Mouse (Mus musculus) CD4-positive helper T cell, adult 2 months (primary cell): ENCODE measurements around the gene Slc46a2.

Experiments used
- DNase-seq: peaks from one replicate; pipeline ENCODE4 v3.0.0-alpha.2; 2012; ENCODE audit warnings: low read depth, missing footprints, low spot score

Gene Slc46a2

GRCm38 (mm10) chr4:59891723-59892416 is 23.0 kb downstream of the Slc46a2 start:
- DNase-seq, result no peak

DNA sequence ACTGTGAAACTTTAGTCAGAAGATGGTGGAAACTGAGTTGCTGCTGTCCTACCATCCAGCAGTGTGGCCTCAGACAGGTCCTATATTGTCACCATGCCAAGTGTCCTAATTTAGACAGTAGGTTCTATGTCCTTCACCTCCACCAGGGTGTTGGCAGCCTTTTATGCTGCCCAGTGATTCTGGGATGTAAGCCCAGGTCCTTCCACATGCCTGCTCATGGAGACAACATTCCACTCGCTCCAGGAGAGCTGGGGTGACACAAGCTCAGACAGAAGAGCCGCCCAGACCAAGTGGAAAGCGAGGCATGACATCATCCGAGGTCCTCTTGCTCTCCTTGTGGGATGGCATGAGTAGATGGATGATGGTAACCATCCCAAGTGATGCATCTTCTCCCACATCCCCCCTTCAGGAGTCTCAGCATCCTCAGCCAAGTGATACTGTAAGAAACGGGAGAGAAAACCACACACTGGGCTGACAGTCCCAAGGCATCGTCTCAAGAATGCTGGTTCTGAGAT is 24.7 kb downstream of the Slc46a2 start:
- no peak for DNase-seq

DNA sequence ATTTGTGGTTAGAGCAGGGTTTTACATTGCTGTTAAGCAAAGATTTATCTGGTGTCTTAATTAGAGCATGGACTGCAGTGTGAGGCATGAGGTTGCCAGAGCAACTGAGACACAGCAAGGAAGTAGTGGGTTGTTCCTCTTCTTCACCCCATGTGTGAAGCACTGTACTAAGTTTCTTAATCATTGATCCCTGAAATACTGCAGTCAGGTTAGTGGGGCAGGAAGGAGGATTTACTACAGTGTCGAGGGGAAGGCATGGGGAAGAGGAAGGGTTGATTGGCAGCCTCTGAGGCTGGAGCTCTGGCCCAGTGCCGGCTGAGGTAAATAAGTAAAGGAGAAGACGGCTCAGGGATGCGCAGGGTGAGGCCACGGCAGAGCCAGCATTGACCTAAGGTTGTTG is 26.8 kb downstream of the Slc46a2 start:
- no peak for DNase-seq

DNA sequence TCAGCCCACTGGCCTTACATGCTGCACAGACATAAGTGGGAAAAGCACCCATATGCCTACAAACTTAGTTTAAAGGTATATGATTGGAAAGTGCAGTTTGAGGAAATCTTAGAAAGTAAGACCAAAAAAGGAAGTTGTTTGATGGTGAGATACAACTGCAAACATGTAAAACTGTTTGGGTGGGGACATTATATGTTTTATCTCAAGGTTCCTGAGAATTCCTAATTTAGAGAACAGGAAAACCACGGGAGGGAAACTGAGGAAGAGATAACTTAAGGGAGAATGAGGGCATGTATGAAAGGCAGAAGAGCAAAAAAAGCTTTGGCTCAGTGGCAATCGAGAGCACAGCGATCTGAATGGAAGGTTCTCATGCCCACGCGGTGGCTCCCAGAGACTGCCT is 27.8 kb downstream of the Slc46a2 start:
- no peak for DNase-seq

DNA sequence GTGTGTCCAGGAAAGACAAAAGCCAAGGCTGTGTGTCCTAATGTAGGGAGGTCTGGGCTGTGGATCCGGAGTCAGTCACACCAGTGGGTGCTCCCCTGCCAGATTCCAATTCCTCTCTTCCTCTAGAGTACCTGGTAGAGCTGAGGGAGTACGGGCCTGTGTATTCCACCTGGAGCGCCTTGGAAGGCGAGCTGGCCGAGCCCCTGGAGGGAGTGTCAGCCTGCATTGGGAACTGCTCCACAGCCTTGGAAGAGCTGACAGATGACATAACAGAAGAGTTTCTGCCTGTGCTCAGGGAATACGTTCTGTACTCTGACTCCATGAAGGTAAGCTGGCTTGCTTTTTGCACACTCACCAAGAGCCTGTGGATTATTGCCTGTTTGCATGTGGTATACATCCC is 28.6 kb downstream of the Slc46a2 start:
- no peak for DNase-seq

- DNase-seq, result no peak
Measured at GRCm38 (mm10) chr4:59884136-59884696, 30.6 kb downstream of the Slc46a2 start.

GRCm38 (mm10) chr4:59881210-59881609 is 33.6 kb downstream of the Slc46a2 start:
- DNase-seq, result no peak

DNA sequence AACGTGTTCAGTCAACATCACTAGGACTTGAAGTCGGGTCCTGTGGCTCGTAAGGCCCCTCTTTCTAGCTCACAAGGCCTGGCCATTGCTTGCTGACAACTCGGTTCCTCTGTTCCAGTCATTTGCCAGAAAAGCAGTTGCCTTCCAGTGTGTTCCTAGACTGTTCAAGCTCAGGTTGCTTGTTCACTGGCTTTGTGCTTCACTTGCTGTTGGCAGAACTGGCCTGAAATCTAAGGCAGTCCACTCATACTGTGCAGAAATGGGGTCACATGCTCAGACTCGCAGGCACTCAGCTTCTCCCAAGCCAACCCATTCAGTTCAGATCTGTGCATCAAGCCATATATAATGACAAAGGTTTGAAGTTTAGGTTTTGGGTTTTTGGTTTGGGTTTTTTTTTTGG is 34.1 kb downstream of the Slc46a2 start:
- no peak for DNase-seq

- DNase-seq, result no peak
Measured at GRCm38 (mm10) chr4:59879444-59879843, 35.4 kb downstream of the Slc46a2 start.

GRCm38 (mm10) chr4:59878595-59878994 is 36.3 kb downstream of the Slc46a2 start:
- DNase-seq, result no peak

- DNase-seq, result no peak
Measured at GRCm38 (mm10) chr4:59877025-59877424, 37.8 kb downstream of the Slc46a2 start.

- no peak for DNase-seq
Measured at GRCm38 (mm10) chr4:59876570-59876969, 38.3 kb downstream of the Slc46a2 start.

DNA sequence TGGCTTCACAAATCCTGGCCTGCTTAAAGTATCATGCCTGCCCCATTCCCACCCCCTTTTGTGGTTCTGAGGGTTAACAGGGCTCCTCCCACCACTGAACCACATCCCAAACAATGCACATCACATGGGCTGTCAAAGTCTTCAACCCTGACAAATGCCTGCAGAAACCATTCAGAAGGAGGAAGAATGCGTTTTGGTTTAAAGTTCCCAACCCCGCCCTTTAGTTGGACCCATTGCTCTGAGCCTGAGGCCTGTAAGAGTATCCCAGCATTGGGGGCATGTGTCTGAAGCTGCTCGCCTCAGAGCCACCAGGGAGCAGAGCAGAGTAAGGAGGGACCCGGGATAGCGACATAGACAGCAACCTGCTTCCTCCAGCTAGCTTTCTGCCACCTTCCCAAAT is 41.0 kb downstream of the Slc46a2 start:
- no peak for DNase-seq

DNA sequence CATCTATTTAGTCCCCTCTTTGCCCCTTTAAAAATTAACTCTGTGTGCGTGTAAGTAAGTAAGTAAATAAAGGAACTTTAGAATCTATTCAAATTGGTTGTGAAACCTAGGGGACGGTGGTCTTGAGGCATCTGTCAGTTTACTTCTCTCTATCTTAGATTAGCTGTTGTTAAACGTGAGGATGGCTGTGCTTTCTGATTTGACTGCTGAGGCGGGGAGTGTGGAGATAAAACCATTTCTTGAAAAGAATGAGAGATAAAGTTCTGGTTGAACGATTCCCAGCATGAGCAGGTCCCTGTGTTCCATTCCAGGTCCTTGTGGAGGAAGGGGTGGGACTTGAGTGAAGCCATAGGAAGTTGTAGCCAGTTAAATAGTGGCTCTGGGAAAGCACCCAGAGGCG is 41.6 kb downstream of the Slc46a2 start:
- DNase-seq, result no peak

GRCm38 (mm10) chr4:59870859-59871591 is 43.8 kb downstream of the Slc46a2 start:
- peak; percentile 68 for DNase-seq

- DNase-seq, result no peak
Measured at GRCm38 (mm10) chr4:59870433-59870832, 44.4 kb downstream of the Slc46a2 start.

DNA sequence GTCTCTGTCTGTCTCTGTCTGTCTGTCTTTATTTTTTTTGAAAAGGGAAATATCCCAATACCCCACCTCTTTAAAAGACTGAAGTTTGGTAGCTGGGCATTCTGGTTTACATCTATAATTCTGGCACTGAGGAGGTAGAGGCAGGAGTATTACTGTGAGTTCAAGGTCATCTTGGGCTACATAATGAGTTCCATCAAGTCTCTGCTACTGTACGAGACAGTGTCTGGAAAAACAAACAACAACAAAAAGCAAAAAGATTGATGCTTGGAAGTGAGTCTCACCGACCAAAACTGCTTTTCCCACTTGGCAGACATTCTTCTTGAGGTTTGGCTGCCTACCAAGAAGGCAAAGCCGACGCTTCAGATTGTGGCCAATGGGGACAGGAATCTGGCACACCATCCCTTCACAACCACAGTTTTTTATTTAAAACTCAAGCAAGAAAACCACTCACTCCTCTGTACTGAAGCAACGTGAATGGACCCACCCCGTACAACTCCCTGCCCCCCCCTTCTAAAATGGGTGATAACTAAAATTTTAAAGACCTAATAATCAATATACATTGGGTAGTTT is 45.3 kb downstream of the Slc46a2 start:
- no peak for DNase-seq

DNA sequence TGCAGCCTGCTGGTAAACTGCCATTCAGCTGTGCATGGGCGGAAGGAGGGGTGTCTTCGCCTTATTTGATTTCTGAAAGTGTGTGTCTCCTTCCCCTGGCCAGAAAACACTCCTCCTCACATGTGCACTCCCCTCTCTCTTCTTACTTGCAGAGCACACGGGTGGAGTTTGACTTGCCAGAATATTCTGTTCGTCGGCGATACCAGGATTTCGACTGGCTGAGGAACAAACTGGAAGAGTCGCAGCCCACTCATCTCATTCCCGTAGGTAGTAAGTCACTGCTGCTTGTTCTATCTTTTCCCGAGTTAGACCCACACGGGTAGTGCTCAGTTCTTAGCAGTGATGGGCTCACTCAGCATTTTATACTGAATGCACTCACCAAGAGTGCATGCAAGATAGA is 46.8 kb downstream of the Slc46a2 start:
- DNase-seq, result no peak

DNA sequence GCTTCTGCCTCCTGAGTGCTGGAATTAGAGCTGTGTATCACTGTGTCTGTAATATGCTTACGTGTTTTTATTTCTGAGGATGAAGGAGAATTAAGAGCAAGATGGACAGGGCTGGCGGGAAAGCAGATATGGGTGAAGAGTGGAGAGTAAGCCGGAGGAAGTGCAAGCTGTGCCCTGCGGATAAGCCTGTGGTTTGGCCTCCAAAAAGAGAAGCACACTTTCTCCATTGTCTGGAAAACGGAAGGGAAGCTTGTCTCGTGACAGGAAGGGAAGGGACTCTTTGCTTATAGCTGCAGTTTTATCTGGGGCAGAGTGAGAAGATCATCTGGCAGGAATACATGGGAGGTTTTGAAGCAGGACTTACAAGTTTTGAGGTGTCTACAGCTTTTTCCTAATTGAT is 51.0 kb downstream of the Slc46a2 start:
- DNase-seq, result no peak

DNA sequence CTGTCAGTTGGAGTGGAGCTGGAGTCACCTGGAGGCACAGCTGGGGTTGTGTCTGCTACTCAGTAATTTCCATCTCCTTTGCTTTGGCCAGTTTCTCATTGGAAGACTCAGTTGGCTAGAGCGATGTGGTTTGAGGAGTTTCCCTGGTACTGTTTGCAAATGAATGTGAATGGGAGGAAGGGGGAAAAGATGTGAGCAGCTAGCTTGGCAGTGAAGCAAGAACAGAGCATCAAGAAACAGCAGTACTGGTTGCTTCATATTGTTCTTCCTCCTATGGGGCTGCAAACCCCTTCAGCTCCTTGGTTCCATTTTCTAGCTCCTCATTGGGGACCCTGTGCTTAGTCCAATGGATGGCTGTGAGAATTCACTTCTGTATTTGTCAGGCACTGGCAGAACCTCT is 52.5 kb downstream of the Slc46a2 start:
- DNase-seq, result no peak

DNA sequence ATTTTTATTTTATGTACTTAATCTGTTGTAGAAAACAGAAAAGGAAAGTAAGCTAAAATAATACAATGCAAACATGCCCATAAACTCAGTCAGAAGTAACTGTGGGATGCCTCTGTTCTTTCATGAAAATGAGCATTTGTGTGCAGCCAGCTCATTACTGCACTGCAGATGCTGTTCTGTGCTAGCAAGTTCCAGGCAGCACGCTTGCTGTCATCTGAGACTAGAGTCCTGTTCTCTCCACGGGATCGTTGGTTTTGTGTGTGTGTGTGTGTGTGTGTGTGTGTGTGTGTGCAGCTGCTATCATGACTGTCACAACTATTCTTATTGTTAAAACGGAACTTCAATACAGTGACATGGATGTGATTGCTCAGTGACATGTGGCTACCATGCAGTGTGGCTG is 53.0 kb downstream of the Slc46a2 start:
- DNase-seq, result no peak

- no peak for DNase-seq
Measured at GRCm38 (mm10) chr4:59860431-59860830, 54.4 kb downstream of the Slc46a2 start.
